Mouse (Mus musculus) right cerebral cortex, adult 2 months (tissue): ENCODE results near the gene Gstm6.

Source experiments
- DNase-seq, 2 experiments: peaks; one replicate each; pipeline ENCODE4 v3.0.0; 2021 to 2022; ENCODE audit warnings: low spot score in 2 of 2

The Gstm6 gene

GRCm38 (mm10) chr3:107940524-107940923, 3.0 kb downstream of the Gstm6 start:
- DNase-seq, result no peak

- DNase-seq, result peak; percentile 50 to 66
Observed at GRCm38 (mm10) chr3:107939830-107940229, 3.7 kb downstream of the Gstm6 start.

- peak in 1 of 2 experiments; percentile 51 for DNase-seq
Observed at GRCm38 (mm10) chr3:107939403-107939802, 4.1 kb downstream of the Gstm6 start.

DNA sequence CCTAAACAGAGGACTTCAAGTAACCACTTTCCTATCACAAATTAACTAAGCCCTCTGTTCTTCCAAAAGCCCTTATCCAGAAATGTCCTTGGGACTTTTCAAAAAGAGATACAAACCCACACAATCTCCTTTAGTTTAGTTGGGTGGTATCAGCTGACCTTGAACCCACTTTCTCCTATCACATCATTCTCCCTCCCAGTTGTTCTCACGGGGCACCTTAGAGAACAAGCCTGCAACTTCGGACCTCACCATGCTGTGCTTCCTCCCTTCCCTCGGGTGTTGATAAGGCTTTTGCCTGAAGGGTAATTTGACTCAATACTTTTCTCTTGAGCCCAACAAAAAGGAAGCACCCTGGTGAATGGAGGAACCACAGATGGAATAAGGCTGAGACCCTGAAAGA, 7.7 kb downstream of the Gstm6 start:
- DNase-seq, result no peak

GRCm38 (mm10) chr3:107935268-107935667, 8.3 kb downstream of the Gstm6 start:
- DNase-seq, result no peak

- DNase-seq, result no peak
Observed at GRCm38 (mm10) chr3:107932128-107932527, 11.4 kb downstream of the Gstm6 start.

- DNase-seq, result peak; percentile 94 to 98
Observed at GRCm38 (mm10) chr3:107931670-107932069, 11.9 kb downstream of the Gstm6 start, which contains the start of gene Gstm7. Gstm7 (minus strand) TSS chr3:107931817.

GRCm38 (mm10) chr3:107931134-107931533, 12.4 kb downstream of the Gstm6 start:
- DNase-seq, result no peak

DNA sequence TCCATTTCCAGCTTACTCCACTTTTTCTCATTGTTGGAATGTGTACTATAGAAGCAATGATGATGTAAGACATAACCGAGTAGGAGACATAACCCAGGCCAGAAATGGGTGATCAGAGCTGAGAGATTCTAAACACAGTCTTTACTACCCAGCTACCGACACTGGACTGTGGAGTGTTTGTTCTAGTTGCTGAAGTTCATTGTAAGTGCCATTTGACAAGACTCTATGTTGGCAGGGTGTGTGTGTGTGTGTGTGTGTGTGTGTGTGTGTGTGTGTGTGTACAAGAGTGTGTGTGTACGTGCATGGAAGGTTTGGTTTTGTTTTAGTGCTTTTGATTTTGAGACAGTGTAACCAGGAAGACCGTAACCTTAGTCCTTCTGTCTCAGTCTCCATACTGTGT, 13.8 kb downstream of the Gstm6 start:
- no peak for DNase-seq

GRCm38 (mm10) chr3:107929243-107929642, 14.3 kb downstream of the Gstm6 start:
- DNase-seq, result no peak

DNA sequence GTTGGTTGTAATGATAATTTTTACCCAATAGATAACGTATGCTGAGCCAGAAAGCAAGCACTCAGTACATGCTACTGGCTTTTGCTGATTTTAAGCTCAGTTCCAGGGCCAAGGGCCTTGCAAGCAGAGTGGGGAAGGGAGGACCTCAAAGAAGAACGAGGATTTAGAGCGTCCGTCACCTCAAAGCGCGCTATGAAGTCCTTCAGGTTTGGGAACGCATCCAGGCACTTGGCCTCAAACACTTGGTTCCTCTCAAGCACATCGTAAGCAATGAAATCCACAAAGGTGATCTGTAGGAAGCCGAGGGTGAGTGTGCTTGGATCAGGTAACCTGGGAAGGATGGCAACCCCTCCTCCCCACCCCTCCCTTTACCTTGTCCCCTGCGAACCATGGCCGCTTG, 14.9 kb downstream of the Gstm6 start:
- no peak for DNase-seq

DNA sequence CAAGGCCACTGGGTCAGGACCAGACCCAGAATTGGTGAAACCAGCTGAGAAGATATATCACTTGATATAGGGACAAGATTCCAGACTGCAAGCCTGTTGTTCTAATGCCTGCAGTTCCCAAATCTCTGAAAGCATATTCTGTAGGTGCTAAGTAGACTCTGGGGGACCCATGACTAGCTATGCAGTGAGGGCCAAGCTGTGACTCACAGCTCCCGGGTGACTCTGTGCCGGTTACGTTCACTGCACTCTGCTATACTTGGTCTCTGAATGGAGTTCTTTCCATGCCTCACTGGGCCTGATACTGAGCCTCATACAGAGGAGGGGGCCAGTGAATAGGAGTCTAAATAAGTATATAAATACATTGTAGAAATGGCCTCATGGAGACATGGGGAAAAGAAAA, 15.7 kb downstream of the Gstm6 start:
- DNase-seq, result no peak

- DNase-seq, result no peak
Observed at GRCm38 (mm10) chr3:107925335-107925734, 18.2 kb downstream of the Gstm6 start.

- no peak for DNase-seq
Observed at GRCm38 (mm10) chr3:107920348-107920747, 23.2 kb downstream of the Gstm6 start.

DNA sequence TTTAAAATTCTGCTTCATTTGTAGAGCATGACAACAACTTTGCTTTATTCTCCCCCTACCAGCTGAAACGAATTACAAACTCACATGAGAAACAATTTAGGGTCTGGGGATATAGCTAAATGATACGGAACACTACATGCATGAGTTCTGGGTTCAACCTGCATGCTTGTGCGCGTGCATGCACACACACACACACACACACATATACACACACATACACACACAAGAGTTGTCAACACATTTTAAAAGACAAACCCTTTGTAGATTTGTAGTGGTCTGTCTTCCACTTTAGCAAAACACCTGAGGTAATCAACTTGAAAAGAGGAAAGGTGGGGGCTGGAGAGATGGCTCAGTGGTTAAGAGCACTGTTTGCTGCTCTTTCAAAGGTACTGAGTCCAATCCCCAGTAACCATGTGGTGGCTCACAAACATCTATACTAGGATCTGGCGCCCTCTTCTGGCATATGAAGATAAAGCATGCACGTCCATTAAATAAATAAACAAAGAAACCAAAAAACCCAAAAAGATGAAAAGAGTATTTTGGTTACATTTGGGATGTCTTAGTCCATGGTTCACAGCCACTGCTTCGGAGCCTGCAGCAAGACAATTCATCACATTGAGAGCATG, 25.7 kb downstream of the Gstm6 start:
- DNase-seq, result peak; percentile 74 to 75

DNA sequence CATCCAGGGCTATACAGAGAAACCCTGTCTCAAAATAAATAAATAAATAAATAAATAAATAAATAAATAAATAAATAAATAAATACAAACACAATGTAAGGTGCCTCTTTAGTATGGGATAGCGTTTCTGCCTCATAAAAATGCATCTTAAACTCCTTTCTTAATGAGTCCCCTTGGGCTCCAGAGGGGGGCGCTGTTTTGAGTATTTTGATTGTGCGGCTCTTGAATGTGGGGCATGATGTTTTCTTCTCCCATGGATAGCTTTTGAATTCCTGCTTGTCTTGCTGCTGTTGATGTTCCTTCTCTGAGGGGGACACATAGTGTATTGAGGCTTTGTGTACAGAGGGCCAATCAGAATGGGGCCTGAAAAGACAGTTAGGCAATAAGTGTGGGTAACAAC, 26.5 kb downstream of the Gstm6 start:
- no peak for DNase-seq

DNA sequence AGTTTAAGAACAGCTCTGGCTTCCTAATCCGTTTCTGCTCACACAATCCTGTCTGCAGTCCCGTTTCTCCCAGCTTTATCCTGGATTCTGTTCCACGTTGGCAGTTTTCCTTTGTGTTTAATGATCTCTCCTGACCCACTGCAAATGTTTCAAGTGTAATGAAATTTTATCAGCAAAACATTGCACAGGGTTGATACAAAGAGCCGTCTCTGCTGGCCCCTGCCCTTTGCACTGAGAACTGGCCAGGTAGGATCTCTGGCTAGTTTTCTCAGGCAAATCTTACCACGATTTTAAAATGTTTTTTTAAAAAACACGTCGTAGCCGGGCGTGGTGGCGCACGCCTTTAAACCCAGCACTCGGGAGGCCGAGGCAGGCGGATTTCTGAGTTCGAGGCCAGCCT, 26.9 kb downstream of the Gstm6 start:
- DNase-seq, result no peak

- DNase-seq, result no peak
Observed at GRCm38 (mm10) chr3:107905942-107906341, 37.6 kb downstream of the Gstm6 start.

GRCm38 (mm10) chr3:107900955-107901673, 42.4 kb downstream of the Gstm6 start:
- DNase-seq, result no peak

- DNase-seq, result no peak
Observed at GRCm38 (mm10) chr3:107898691-107899090, 44.9 kb downstream of the Gstm6 start.

DNA sequence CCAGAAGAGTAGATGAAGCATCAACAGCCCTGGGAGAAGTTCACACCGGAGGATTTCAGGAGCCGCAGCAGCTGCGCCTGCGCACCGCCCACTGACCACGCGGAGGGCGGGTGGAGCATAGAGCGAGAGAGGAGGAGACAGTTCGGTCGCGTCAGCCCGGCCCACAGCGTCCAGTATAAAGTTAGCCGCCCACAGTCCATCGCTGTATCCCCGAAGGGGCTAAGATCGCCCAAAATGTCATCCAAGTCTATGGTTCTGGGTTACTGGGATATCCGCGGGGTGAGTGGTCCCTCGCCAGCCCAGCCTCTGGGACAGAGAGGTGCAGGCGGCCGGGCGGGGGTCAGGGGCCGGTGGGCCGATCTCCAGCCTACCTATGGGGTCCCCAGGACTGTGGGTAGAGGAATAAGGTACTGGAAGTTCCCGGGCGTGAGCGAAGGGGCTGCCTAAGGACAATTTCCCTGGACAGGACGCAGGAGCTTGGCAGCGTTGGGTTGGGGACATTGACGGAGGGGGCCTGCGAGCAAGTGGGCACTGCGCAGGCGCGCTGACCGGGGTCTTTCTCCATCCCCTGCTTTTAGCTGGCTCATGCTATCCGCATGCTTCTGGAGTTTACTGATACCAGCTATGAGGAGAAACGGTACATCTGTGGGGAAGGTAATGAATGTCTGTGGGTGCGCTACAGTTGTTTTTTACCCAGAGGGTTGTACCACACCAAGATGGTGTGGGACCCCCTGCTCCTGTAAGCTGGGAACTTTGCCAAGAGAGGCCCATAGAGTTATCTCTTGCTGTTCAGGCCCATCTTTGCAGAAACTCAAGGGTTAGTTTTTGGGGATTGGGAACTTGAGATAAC, 47.6 kb downstream of the Gstm6 start, which contains the start of gene Gstm5:
Gstm5 (plus strand) TSS at position 102 of the 850 bp plus-strand sequence.
- peak; percentile 89 to 90 for DNase-seq

GRCm38 (mm10) chr3:107895194-107895719, 48.3 kb downstream of the Gstm6 start:
- DNase-seq, result no peak
